Mouse (Mus musculus): ENCODE data around the gene Prss36. TPM values are rescaled to one million over a fixed set of nuclear protein-coding genes. Genes with fewer than 3 reads are reported as not detected.
A peak's percentile ranks its signal among the peaks of the same experiment; 100 is the strongest.

The Prss36 gene
- 10.4 and 10.7 TPM in 2 replicates for polyA plus RNA-seq (2014; fragmentation: Nextera tagmentation; extraction: Ambion mirVana)

DNA sequence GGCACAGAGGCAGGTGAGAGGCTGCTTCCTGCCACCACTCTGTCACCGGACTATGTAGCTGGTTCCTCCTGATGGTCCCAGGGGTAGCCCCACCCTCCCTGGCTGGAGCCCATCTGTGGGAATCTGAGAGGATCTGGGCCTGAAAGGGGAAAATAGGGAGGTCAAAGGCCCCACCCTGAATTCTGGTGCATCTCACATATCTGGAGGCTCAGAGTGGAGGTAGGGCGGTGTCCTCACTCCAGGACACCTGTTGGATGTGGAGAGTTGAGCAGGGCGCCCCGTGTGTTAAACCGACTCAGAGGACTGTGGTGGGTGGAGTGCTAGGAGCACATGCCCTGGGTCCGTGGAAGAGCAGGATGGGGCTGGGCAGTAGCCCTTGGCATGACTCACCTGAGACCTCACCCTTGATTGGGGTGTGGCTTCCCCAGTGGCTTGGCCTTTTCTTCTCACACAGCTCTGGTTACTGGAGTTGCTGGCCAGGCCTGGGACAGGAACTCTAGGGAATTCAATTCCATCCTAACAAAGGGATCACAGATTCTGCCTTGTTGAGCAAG, at the start of gene Prss36:
Prss36 (minus strand) TSS at position 256 of the 554 bp plus-strand sequence.
- Histone ChIP-seq H3K27me3 (ENCODE audit: control insufficient read depth, insufficient read depth, low read length) (peaks cover 11% of the 10 kb centered on the region), H3K4me2 (ENCODE audit: low read depth, low read length, severe bottlenecking) (no peak within 1 kb of the TSS), H3K36me3 (ENCODE audit: control insufficient read depth, insufficient read depth, low read length) (no peaks in the 10 kb centered on the region), H3K9me3 (ENCODE audit: control insufficient read depth, low read length) (no peaks in the 10 kb centered on the region), H3K9ac (ENCODE audit: low read length) (no peak within 1 kb of the TSS), H3K4me3 (ENCODE audit: low read depth, low read length) (no peak within 1 kb of the TSS), H3K4me1 (replicated peaks; ENCODE audit: control insufficient read depth, insufficient read depth, low read length) (no peaks in the 10 kb centered on the region), H3K27ac (ENCODE audit: low read depth, low read length) (no peak within 1 kb of the TSS)
- DNase-seq (ENCODE audit: low spot score) = no peak
- ATAC-seq (replicated peaks; ENCODE audit: low FRiP score) = no peak
- 75% methylated on average over 6 of the region's 6 CpGs for WGBS

DNA sequence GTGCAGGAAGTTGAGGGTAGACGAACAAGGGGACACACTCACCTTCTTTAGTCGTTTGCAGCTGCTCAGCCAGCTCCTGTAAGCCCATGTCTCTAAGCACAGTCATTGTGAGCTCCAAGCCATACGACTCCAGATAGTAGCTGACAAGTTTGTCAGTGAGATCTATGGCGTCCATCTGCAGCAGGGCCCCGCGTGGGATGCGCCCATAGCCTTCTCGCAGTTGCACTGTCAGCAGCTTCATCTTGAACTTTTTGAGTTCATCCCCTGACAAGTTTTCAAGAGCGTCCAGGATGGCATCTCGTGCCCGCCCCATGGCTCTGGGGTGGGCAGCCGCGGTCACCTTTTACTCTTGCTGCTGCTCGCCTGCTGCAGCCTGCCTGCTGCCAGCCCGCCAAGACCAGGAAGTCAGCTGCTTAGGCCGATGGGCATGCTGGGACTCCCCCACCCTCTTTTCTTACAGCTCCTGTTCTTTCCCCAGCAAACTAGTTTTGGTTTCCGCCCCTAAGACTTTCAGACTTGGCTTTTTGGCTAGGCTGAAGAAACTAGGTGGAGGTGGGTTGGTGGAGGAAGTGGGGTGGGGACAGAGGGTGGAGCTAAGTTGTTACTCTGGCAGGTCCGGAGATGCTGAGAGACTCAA, 46.9 kb upstream of the Prss36 start, which contains the start of gene Pycard:
Pycard (minus strand) TSS at position 527 of the 637 bp plus-strand sequence.
- Histone ChIP-seq H3K36me3 (ENCODE audit: control insufficient read depth, insufficient read depth, low read length) (no peaks in the 10 kb centered on the region; the same call in 1 of the 2 replicates), H3K27me3 (ENCODE audit: control insufficient read depth, insufficient read depth, low read length) (no peaks in the 10 kb centered on the region), H3K4me3 (ENCODE audit: low read depth, low read length) (no peak within 1 kb of the TSS), H3K9ac (ENCODE audit: low read length) (peak within 1 kb of the TSS; percentile 29), H3K4me1 (replicated peaks; ENCODE audit: control insufficient read depth, insufficient read depth, low read length) (no peaks in the 10 kb centered on the region), H3K9me3 (ENCODE audit: control insufficient read depth, low read length) (no peaks in the 10 kb centered on the region), H3K4me2 (ENCODE audit: low read depth, low read length, severe bottlenecking) (peak within 1 kb of the TSS; percentile 21; the same call in 1 of the 2 replicates), H3K27ac (ENCODE audit: low read depth, low read length) (no peak within 1 kb of the TSS)
- DNase-seq (ENCODE audit: low spot score) (peak; percentile 59), ATAC-seq (replicated peaks; ENCODE audit: low FRiP score) (no peak)
- 20% methylated on average over 18 of the region's 18 CpGs for WGBS

DNA sequence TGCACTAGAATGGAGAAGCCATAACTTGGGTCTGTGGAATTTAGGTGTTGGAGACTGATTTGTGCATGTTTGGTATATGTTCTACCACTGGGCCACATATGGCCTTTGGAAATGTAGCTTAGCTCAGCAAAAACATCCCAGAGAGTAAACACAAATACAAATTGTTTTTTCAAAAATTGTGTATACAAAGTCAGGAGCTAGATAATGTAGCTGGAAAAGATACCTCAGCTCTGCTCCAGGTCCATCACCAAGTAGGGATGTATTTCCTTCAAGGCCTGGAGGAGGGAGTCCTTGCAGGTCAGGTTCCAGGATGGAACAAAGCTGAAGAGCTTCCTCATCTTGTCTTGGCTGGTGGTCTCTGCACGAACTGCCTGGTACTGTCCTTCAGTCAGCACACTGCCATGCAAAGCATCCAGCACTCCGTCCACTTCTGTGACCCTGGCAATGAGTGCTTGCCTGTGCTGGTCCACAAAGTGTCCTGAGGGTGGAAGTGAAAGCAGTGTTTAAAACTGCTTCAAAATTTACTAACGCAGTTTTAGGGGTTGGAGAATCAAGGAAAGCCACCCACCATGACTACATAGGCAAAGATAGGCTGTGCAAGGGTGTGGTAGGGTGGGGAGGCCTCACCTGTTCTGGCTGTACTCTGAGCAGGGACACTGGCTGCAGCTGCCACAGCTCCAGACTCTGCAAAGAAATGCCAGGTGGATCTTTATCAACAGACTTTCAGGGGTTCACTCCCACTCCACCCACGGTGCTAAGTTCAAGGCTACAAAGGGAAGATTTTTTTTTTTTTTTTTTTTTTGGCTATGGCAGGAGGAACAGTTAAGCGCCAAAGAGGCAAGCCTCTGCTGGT, 46.2 kb upstream of the Prss36 start:
- 54% methylated on average over 5 of the region's 5 CpGs for WGBS
- no peaks in the 10 kb centered on the region for H3K4me1 ChIP-seq (replicated peaks; ENCODE audit: control insufficient read depth, insufficient read depth, low read length)
- H3K36me3 ChIP-seq (ENCODE audit: control insufficient read depth, insufficient read depth, low read length) = no peaks in the 10 kb centered on the region; the same call in 1 of the 2 replicates
- no peaks in the 10 kb centered on the region for H3K27me3 ChIP-seq (ENCODE audit: control insufficient read depth, insufficient read depth, low read length)
- no peak overlapping the region for H3K9ac ChIP-seq (ENCODE audit: low read length)
- H3K4me3 ChIP-seq (ENCODE audit: low read depth, low read length) = no peak overlapping the region
- H3K9me3 ChIP-seq (ENCODE audit: control insufficient read depth, low read length) = no peaks in the 10 kb centered on the region
- H3K4me2 ChIP-seq (ENCODE audit: low read depth, low read length, severe bottlenecking) = no peak overlapping the region
- H3K27ac ChIP-seq (ENCODE audit: low read depth, low read length) = no peak overlapping the region
- DNase-seq (ENCODE audit: low spot score) = no peak
- ATAC-seq (replicated peaks; ENCODE audit: low FRiP score) = 0 out of 2 replicates have a peak, but pooled peaks have one; percentile 31

DNA sequence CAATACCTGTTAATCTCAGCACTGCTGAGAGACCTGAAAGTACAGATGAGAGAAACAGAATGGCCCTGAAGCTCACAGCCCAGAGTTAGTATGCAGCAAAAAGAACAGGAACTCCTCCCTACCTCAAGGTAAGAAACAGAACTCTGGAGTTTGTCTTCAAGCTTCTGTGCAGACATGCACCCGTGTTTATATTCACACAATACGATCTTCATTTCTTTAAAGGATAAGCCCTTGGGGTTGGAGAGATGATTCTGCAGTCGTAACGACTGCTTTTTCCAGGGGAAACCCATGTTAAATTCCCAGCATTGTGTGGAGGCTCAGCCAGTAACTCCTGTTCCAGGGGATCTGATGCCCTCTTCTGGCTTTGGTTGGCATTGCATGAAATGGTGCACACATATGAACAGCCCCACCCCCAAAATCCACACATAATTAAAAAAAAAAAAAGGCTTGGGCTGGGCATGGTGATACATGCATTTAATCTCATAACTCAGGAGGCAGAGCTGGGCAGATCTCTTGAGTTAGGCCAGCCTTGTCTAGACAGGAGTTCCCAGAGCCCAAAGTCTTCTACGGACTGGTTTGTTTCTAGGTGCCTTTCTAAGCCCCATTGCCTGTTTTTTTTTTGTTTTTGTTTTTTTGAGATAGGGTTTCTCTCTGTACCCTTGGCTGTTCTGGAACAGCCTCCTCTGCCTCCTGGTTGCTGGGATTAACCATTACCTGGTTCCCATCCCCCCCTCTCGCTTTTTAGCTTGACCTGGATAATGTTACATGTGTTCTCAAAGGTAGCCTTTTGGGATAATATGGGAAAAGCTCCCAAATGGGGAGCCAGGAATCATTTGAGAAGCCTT, 45.3 kb upstream of the Prss36 start:
- 51% methylated on average over 6 of the region's 6 CpGs for WGBS
- H3K9ac ChIP-seq (ENCODE audit: low read length) = no peak overlapping the region
- no peaks in the 10 kb centered on the region for H3K27me3 ChIP-seq (ENCODE audit: control insufficient read depth, insufficient read depth, low read length)
- H3K4me2 ChIP-seq (ENCODE audit: low read depth, low read length, severe bottlenecking) = no peak overlapping the region
- no peaks in the 10 kb centered on the region for H3K9me3 ChIP-seq (ENCODE audit: control insufficient read depth, low read length)
- DNase-seq (ENCODE audit: low spot score) (peak; percentile 85), ATAC-seq (replicated peaks; ENCODE audit: low FRiP score) (0 out of 2 replicates have a peak, but pooled peaks have one; percentile 40)
- H3K36me3 ChIP-seq (ENCODE audit: control insufficient read depth, insufficient read depth, low read length) = no peaks in the 10 kb centered on the region; the same call in 1 of the 2 replicates
- H3K4me1 ChIP-seq (replicated peaks; ENCODE audit: control insufficient read depth, insufficient read depth, low read length) = no peaks in the 10 kb centered on the region
- H3K4me3 ChIP-seq (ENCODE audit: low read depth, low read length) = no peak overlapping the region
- H3K27ac ChIP-seq (ENCODE audit: low read depth, low read length) = no peak overlapping the region

DNA sequence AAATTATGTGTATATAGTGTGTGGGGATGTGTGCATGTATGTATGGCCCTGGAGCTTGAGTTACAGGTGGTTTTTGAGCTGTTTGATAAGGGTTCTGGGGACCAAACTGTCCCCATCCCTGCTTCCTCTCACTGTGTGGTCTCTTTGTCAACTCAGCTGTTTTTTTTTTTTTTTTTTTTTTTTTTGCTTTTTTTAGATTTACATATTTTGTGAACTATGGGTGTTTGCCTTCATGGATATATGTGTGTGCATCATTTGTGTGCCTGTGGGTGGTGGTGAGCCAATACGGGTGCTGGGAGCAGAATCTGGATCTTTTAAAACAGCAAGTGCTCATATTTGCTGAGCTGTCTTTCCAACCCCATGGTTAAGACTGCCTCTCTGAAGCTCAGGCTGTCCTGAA, 42.4 kb upstream of the Prss36 start:
- Histone ChIP-seq H3K4me1 (replicated peaks; ENCODE audit: control insufficient read depth, insufficient read depth, low read length) (no peaks in the 10 kb centered on the region), H3K27ac (ENCODE audit: low read depth, low read length) (no peak overlapping the region), H3K9ac (ENCODE audit: low read length) (no peak overlapping the region), H3K9me3 (ENCODE audit: control insufficient read depth, low read length) (no peaks in the 10 kb centered on the region), H3K4me2 (ENCODE audit: low read depth, low read length, severe bottlenecking) (no peak overlapping the region), H3K36me3 (ENCODE audit: control insufficient read depth, insufficient read depth, low read length) (peaks cover 4% of the 10 kb centered on the region; the same call in 1 of the 2 replicates), H3K27me3 (ENCODE audit: control insufficient read depth, insufficient read depth, low read length) (no peaks in the 10 kb centered on the region), H3K4me3 (ENCODE audit: low read depth, low read length) (no peak overlapping the region)
- DNase-seq (ENCODE audit: low spot score) = no peak
- WGBS = 86% methylated on average over 1 of the region's 1 CpGs
- no peak for ATAC-seq (replicated peaks; ENCODE audit: low FRiP score)

DNA sequence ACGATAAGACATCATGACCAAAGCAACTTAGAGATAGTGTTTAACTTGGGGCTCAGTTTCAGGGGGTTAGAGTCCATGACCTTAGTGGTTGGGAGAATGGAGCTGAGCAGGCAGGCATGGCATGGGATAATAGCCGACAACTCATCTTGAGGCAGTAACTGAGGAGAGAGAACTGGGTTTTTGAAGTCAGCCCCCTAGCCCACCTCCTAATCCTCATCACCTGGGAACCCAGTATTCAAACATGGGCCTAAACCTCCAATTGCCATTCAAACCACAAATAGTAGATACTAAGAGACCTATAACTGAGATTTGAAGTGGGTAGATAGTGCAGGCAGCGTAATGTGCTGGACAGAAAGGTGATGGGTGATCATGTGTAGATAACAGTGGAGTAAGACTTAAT, 34.1 kb upstream of the Prss36 start:
- Histone ChIP-seq H3K4me1 (replicated peaks; ENCODE audit: control insufficient read depth, insufficient read depth, low read length) (no peaks in the 10 kb centered on the region), H3K27ac (ENCODE audit: low read depth, low read length) (no peak overlapping the region), H3K9me3 (ENCODE audit: control insufficient read depth, low read length) (no peaks in the 10 kb centered on the region), H3K4me3 (ENCODE audit: low read depth, low read length) (no peak overlapping the region), H3K36me3 (ENCODE audit: control insufficient read depth, insufficient read depth, low read length) (peaks cover 30% of the 10 kb centered on the region), H3K4me2 (ENCODE audit: low read depth, low read length, severe bottlenecking) (no peak overlapping the region), H3K27me3 (ENCODE audit: control insufficient read depth, insufficient read depth, low read length) (no peaks in the 10 kb centered on the region), H3K9ac (ENCODE audit: low read length) (no peak overlapping the region)
- ATAC-seq (replicated peaks; ENCODE audit: low FRiP score) (no peak), DNase-seq (ENCODE audit: low spot score) (no peak)
- 92% methylated on average over 3 of the region's 3 CpGs for WGBS

DNA sequence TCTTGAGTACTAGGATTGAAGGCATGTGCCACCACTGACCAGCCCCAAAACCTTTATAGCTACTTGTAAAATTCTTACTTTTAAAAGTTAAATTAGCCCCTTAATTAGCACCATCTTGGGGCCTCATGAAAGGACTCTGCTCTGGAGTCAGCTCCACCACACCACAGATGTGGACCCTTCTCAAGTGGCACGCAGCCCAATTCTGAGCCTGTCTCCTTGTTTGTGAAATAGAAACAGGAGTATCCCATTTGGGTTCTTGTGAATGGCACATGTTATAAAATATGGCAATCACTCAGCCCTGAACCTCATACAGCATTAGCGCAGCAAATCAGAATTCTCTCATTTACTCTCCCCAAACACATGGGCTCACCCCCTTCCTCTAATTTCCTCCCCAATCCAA, 32.3 kb upstream of the Prss36 start:
- Histone ChIP-seq H3K4me3 (ENCODE audit: low read depth, low read length) (no peak overlapping the region), H3K36me3 (ENCODE audit: control insufficient read depth, insufficient read depth, low read length) (peaks cover 37% of the 10 kb centered on the region), H3K27ac (ENCODE audit: low read depth, low read length) (no peak overlapping the region), H3K9ac (ENCODE audit: low read length) (no peak overlapping the region), H3K4me2 (ENCODE audit: low read depth, low read length, severe bottlenecking) (no peak overlapping the region), H3K9me3 (ENCODE audit: control insufficient read depth, low read length) (no peaks in the 10 kb centered on the region), H3K4me1 (replicated peaks; ENCODE audit: control insufficient read depth, insufficient read depth, low read length) (no peaks in the 10 kb centered on the region), H3K27me3 (ENCODE audit: control insufficient read depth, insufficient read depth, low read length) (no peaks in the 10 kb centered on the region)
- 97% methylated on average over 2 of the region's 2 CpGs for WGBS
- ATAC-seq (replicated peaks; ENCODE audit: low FRiP score) (no peak), DNase-seq (ENCODE audit: low spot score) (no peak)

DNA sequence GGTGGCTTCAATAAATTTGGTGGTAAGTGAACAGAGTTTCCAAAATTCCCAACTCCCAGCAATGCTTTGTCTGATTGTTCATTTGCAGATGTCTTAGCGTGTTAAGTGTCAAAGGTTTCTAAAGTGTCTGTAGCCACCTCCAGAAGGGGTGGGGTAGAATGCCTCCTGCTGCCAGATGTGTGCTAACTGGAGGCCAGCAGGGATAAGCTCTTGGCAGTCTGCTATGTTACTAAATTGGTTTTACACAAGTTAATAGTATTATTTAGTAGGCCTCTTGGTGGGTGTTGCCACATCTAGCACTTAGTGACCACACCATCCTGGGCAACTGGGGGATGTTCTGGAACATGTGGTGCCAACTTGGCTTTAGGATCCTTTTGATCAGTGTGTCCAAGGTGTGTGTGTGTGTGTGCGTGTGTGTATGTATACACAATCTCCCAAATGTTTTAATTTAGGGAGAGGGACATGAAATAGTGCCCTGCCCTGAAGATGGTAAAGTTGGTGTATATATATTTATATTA, 27.9 kb upstream of the Prss36 start:
- no peak for ATAC-seq (replicated peaks; ENCODE audit: low FRiP score)

More for the DNA sequence above, 27.9 kb upstream of the Prss36 start:
- Histone ChIP-seq H3K4me1 (replicated peaks; ENCODE audit: control insufficient read depth, insufficient read depth, low read length) (peaks cover 2% of the 10 kb centered on the region; the same call in 1 of the 2 replicates), H3K4me3 (ENCODE audit: low read depth, low read length) (no peak overlapping the region), H3K27ac (ENCODE audit: low read depth, low read length) (no peak overlapping the region), H3K36me3 (ENCODE audit: control insufficient read depth, insufficient read depth, low read length) (peaks cover 46% of the 10 kb centered on the region), H3K9ac (ENCODE audit: low read length) (no peak overlapping the region), H3K27me3 (ENCODE audit: control insufficient read depth, insufficient read depth, low read length) (no peaks in the 10 kb centered on the region), H3K4me2 (ENCODE audit: low read depth, low read length, severe bottlenecking) (no peak overlapping the region), H3K9me3 (ENCODE audit: control insufficient read depth, low read length) (no peaks in the 10 kb centered on the region)
- no peak for DNase-seq (ENCODE audit: low spot score)
- 86% methylated on average over 2 of the region's 2 CpGs for WGBS
